Mouse (Mus musculus): ENCODE measurements at regions not wholly inside any gene's neighbourhood (a gene's known extent, or its start where the extent isn't known, plus 50 kb on each side); places are given as distances from the start of the nearest gene placed in this dataset.

- TF ChIP-seq GATA1 (IDR thresholded peaks at IDR 0.05; ENCODE audit: borderline replicate concordance, low read length) (no peak), FLI1 (IDR thresholded peaks at IDR 0.05; ENCODE audit: low read length) (no peak)
These were observed 225.1 kb upstream of the Nr2f2 start for GRCm38 (mm10) chr7:70591361-70592256.

All from megakaryocyte, embryonic 14.5 days (primary cell).